14 mouse cellular contexts compared by ENCODE assay signal in genomic region chr2:92360186-92360823, GRCm38 (mm10). TPM values are rescaled to one million over a fixed set of nuclear protein-coding genes. Genes with fewer than 3 reads are reported as not detected.
DNase-seq lines count a peak whose midpoint lies in the region; ATAC-seq lines count a peak whose summit lies in the region.
"Had no signal": no experiment of that assay in that cellular context is flagged by ENCODE, and none has a peak within 500 bp of the region (broad histone marks: within the 10 kb centered on the region; RNA-seq: fewer than 3 reads in every experiment).

No protein-coding gene starts in this region.

- no peak overlapping the region for H3K4me2 ChIP-seq in limb, embryonic 15.5 days
- H3K4me2 ChIP-seq in intestine, embryonic 15.5 days (replicated peaks) = no peak overlapping the region

- no peak for ATAC-seq in limb, embryonic 15.5 days (ENCODE audit: insufficient number of reproducible peaks, low FRiP score, low TSS enrichment, low read depth)
- peak; percentile 19; the same call in 1 of the 2 replicates for ATAC-seq in intestine, embryonic 15.5 days

- peaks cover 11% of the 10 kb centered on the region for H3K4me1 ChIP-seq in heart, embryonic 10.5 days
- H3K4me1 ChIP-seq in limb, embryonic 15.5 days = 0 out of 2 replicates have a peak, but pooled peaks cover 2% of the 10 kb centered on the region
- no peaks in the 10 kb centered on the region for H3K4me1 ChIP-seq in limb, embryonic 10.5 days
- H3K4me1 ChIP-seq in intestine, embryonic 15.5 days (replicated peaks) = peaks cover 5% of the 10 kb centered on the region; the same call in 1 of the 2 replicates

- H3K27ac ChIP-seq in heart, embryonic 10.5 days = no peak overlapping the region
- H3K27ac ChIP-seq in limb, embryonic 15.5 days = 0 out of 2 replicates have a peak overlapping the region, but pooled peaks have one; percentile 11
- H3K27ac ChIP-seq in limb, embryonic 10.5 days = no peak overlapping the region
- no peak overlapping the region for H3K27ac ChIP-seq in intestine, embryonic 15.5 days

- H3K36me3 ChIP-seq in heart, embryonic 10.5 days = peaks cover 80% of the 10 kb centered on the region
- peaks cover 78% of the 10 kb centered on the region for H3K36me3 ChIP-seq in limb, embryonic 15.5 days
- peaks cover 83% of the 10 kb centered on the region for H3K36me3 ChIP-seq in limb, embryonic 10.5 days
- peaks cover 20% of the 10 kb centered on the region for H3K36me3 ChIP-seq in intestine, embryonic 15.5 days

- no peak overlapping the region for H3K9ac ChIP-seq in limb, embryonic 15.5 days
- no peak overlapping the region for H3K9ac ChIP-seq in intestine, embryonic 15.5 days

- H3K27me3 ChIP-seq in heart, embryonic 10.5 days (ENCODE audit: insufficient read depth, poor library complexity, severe bottlenecking) = peaks cover 2% of the 10 kb centered on the region; the same call in 1 of the 2 replicates
- H3K27me3 ChIP-seq in limb, embryonic 15.5 days = no peaks in the 10 kb centered on the region
- no peaks in the 10 kb centered on the region for H3K27me3 ChIP-seq in limb, embryonic 10.5 days (ENCODE audit: low read depth, poor library complexity, severe bottlenecking)
- H3K27me3 ChIP-seq in intestine, embryonic 15.5 days (replicated peaks) = no peaks in the 10 kb centered on the region
- H3K27me3 ChIP-seq: CH12.LX had no signal

- peak; percentile 58 for DNase-seq in heart, embryonic 10.5 days (ENCODE audit: low spot score)
- no peak for DNase-seq in heart, adult 8-10 months (ENCODE audit: low spot score)
- no peak for DNase-seq in limb, embryonic 10.5 days (ENCODE audit: low spot score)
- DNase-seq in cerebellum, postnatal 10 days = peak; percentile 81 to 82
- DNase-seq in adrenal gland, adult 18-20 months (ENCODE audit: low spot score in 2 of 2) = no peak
- DNase-seq in spleen, postnatal 14 days (ENCODE audit: low spot score in 2 of 2) = no peak
- DNase-seq: gastrocnemius, postnatal 25 days; lung, adult 18-20 months; thymus, adult 2 months had no signal

- no peaks in the 10 kb centered on the region for H3K9me3 ChIP-seq in heart, embryonic 10.5 days
- H3K9me3 ChIP-seq in limb, embryonic 15.5 days = no peaks in the 10 kb centered on the region
- H3K9me3 ChIP-seq in limb, embryonic 10.5 days (replicated peaks) = no peaks in the 10 kb centered on the region
- no peaks in the 10 kb centered on the region for H3K9me3 ChIP-seq in intestine, embryonic 15.5 days

- no peak overlapping the region for H3K4me3 ChIP-seq in heart, embryonic 10.5 days
- no peak overlapping the region for H3K4me3 ChIP-seq in limb, embryonic 15.5 days
- H3K4me3 ChIP-seq in limb, embryonic 10.5 days = no peak overlapping the region
- H3K4me3 ChIP-seq in intestine, embryonic 15.5 days (replicated peaks) = no peak overlapping the region
- H3K4me3 ChIP-seq: myocyte had no signal

- WGBS in heart, embryonic 10.5 days = 76% methylated on average over 25 of the region's 25 CpGs
- 69% methylated on average over 25 of the region's 25 CpGs for WGBS in limb, embryonic 15.5 days
- WGBS in limb, embryonic 10.5 days = 74% methylated on average over 25 of the region's 25 CpGs
- 75% methylated on average over 25 of the region's 25 CpGs for WGBS in intestine, embryonic 15.5 days

RNA-seq across cellular contexts. Expression of gene Pex16, which starts 14.2 kb away (rescaled TPM):
- polyA plus RNA-seq in heart, embryonic 10.5 days (2016; fragmentation: Nextera tagmentation; extraction: Ambion mirVana) = 19.0 and 19.2 TPM in 2 replicates
- 10 to 100 TPM; 22.2 to 28.5 (median 25.3) TPM for total RNA-seq in heart, adult 8-10 months (2022)
- 25.2 and 27.6 TPM in 2 replicates for polyA plus RNA-seq in limb, embryonic 15.5 days (2015; fragmentation: Nextera tagmentation; extraction: Ambion mirVana)
- 19.6 and 20.6 TPM in 2 replicates for polyA plus RNA-seq in limb, embryonic 10.5 days (2016; fragmentation: Nextera tagmentation; extraction: Ambion mirVana)
- polyA plus RNA-seq in intestine, embryonic 15.5 days (2015; fragmentation: Nextera tagmentation; extraction: Ambion mirVana) = 41.6 and 45.8 TPM in 2 replicates
- 100 to 1,000 TPM in 1 of 2 experiments, 10 to 100 TPM in 1; 90.6 to 183 TPM for total RNA-seq in adrenal gland, adult 18-20 months (2021)

RNA-seq across cellular contexts. Expression of gene Large2, which starts 14.4 kb away (rescaled TPM):
- polyA plus RNA-seq in heart, embryonic 10.5 days (2016; fragmentation: Nextera tagmentation; extraction: Ambion mirVana) = 1.6 and 7.0 TPM in 2 replicates
- under 1 TPM in 1 of 4 experiments, not detected in 3; 0.75 TPM for total RNA-seq in heart, adult 8-10 months (2022)
- polyA plus RNA-seq in limb, embryonic 15.5 days (2015; fragmentation: Nextera tagmentation; extraction: Ambion mirVana) = 17.6 and 18.4 TPM in 2 replicates
- polyA plus RNA-seq in limb, embryonic 10.5 days (2016; fragmentation: Nextera tagmentation; extraction: Ambion mirVana) = 11.5 and 13.0 TPM in 2 replicates
- 10.0 and 11.8 TPM in 2 replicates for polyA plus RNA-seq in intestine, embryonic 15.5 days (2015; fragmentation: Nextera tagmentation; extraction: Ambion mirVana)
- 1 to 10 TPM in 1 of 2 experiments, not detected in 1; 2.7 TPM for total RNA-seq in adrenal gland, adult 18-20 months (2021)

RNA-seq across cellular contexts. Expression of gene 1700029I15Rik, which starts 22.0 kb away (rescaled TPM):
- 0.89 and 2.7 TPM in 2 replicates for polyA plus RNA-seq in heart, embryonic 10.5 days (2016; fragmentation: Nextera tagmentation; extraction: Ambion mirVana)
- total RNA-seq in heart, adult 8-10 months (2022) = 1 to 10 TPM in 2 of 4 experiments, under 1 TPM in 2; 0.26 to 1.5 (median 0.86) TPM
- 3.5 TPM in 2 replicates for polyA plus RNA-seq in limb, embryonic 15.5 days (2015; fragmentation: Nextera tagmentation; extraction: Ambion mirVana)
- 2.5 and 3.3 TPM in 2 replicates for polyA plus RNA-seq in limb, embryonic 10.5 days (2016; fragmentation: Nextera tagmentation; extraction: Ambion mirVana)
- polyA plus RNA-seq in intestine, embryonic 15.5 days (2015; fragmentation: Nextera tagmentation; extraction: Ambion mirVana) = 2.9 and 3.0 TPM in 2 replicates
- total RNA-seq in adrenal gland, adult 18-20 months (2021) = 10 to 100 TPM in 1 of 2 experiments, 1 to 10 TPM in 1; 6.6 to 15.3 TPM

RNA-seq across cellular contexts. Expression of gene Mapk8ip1, which starts 40.8 kb away (rescaled TPM):
- 7.5 and 18.2 TPM in 2 replicates for polyA plus RNA-seq in heart, embryonic 10.5 days (2016; fragmentation: Nextera tagmentation; extraction: Ambion mirVana)
- 1 to 10 TPM; 3.4 to 4.6 (median 3.9) TPM for total RNA-seq in heart, adult 8-10 months (2022)
- 23.8 and 27.0 TPM in 2 replicates for polyA plus RNA-seq in limb, embryonic 15.5 days (2015; fragmentation: Nextera tagmentation; extraction: Ambion mirVana)
- 28.5 and 36.3 TPM in 2 replicates for polyA plus RNA-seq in limb, embryonic 10.5 days (2016; fragmentation: Nextera tagmentation; extraction: Ambion mirVana)
- polyA plus RNA-seq in intestine, embryonic 15.5 days (2015; fragmentation: Nextera tagmentation; extraction: Ambion mirVana) = 19.4 and 21.3 TPM in 2 replicates
- total RNA-seq in adrenal gland, adult 18-20 months (2021) = 10 to 100 TPM; 29.6 to 32.3 TPM
- total RNA-seq: megakaryocyte progenitor cell, adult 5-6 weeks had no signal

Comparison
In these comparisons a context has a peak if more than half of its experiments do, and no peak if none do; other contexts are left out.
1. DNase-seq: peak in heart, embryonic 10.5 days (single experiment) and cerebellum, postnatal 10 days (2 of 2); none in heart, adult 8-10 months (single experiment), limb, embryonic 10.5 days (single experiment), adrenal gland, adult 18-20 months (0 of 2) and spleen, postnatal 14 days (0 of 2).